Mouse (Mus musculus) forebrain, embryonic 11.5 days (tissue): ENCODE data around the gene Coa7. TPM values are rescaled to one million over a fixed set of nuclear protein-coding genes. Genes with fewer than 3 reads are reported as not detected.

Experiments
- ATAC-seq: fragments of 200-750 bp; cut with Nextera tagmentation; replicated peaks from 2 replicates; pipeline ENCODE4 v1.8.0; 2017; ENCODE audit warnings: moderate TSS enrichment; ENCODE audit not compliant: low FRiP score
- DNase-seq: peaks from one replicate; pipeline ENCODE4 v3.0.0-alpha.2; 2017; ENCODE audit warnings: low spot score
- H3K27ac ChIP-seq: fragments of 300-500 bp; sonication (generic); 2 replicates; pipeline ENCODE4 v1.5.1; 2014; ENCODE audit warnings: low read depth, low read length
- H3K27me3 ChIP-seq: fragments of 300-500 bp; sonication (generic); 2 replicates; pipeline ENCODE4 v1.6.1; 2014; ENCODE audit warnings: mild to moderate bottlenecking, low read length, mixed read lengths; ENCODE audit not compliant: control insufficient read depth, insufficient read depth
- H3K36me3 ChIP-seq: fragments of 300-500 bp; sonication (generic); 2 replicates; pipeline ENCODE4 v1.6.1; 2014; ENCODE audit warnings: mild to moderate bottlenecking, low read length, moderate library complexity, mixed read lengths; ENCODE audit not compliant: control insufficient read depth, insufficient read depth
- H3K4me1 ChIP-seq: fragments of 300-500 bp; sonication (generic); replicated peaks from 2 replicates; pipeline ENCODE4 v1.6.1; 2014; ENCODE audit warnings: low read length, mixed read lengths; ENCODE audit not compliant: control insufficient read depth, insufficient read depth
- H3K4me2 ChIP-seq: fragments of 300-500 bp; sonication (generic); 2 replicates; pipeline ENCODE4 v1.6.1; 2014; ENCODE audit warnings: low read depth, mild to moderate bottlenecking, low read length, moderate library complexity, mixed read lengths; ENCODE audit not compliant: severe bottlenecking
- H3K4me3 ChIP-seq: fragments of 300-500 bp; sonication (generic); 2 replicates; pipeline ENCODE4 v1.5.1; 2014; ENCODE audit warnings: low read depth, low read length
- H3K9ac ChIP-seq: fragments of 300-500 bp; sonication (generic); 2 replicates; pipeline ENCODE4 v1.6.1; 2014; ENCODE audit warnings: low read length
- H3K9me3 ChIP-seq: fragments of 300-500 bp; sonication (generic); 2 replicates; pipeline ENCODE4 v1.6.1; 2016; ENCODE audit warnings: low read length, mixed read lengths; ENCODE audit not compliant: control insufficient read depth
- WGBS: fragments of 180-500 bp; shearing (Covaris S2); extraction: QIAGEN DNeasy Blood & Tissue Kit; methylation state at CpG from one replicate; pipeline ENCODE4 v1.1.7; 2014; 5-methylcytosine and 5-hydroxymethylcytosine counted together
- polyA plus RNA-seq: library from polyadenylated mRNA; unstranded; fragments of >200 nt; fragmentation: Nextera tagmentation; extraction: Ambion mirVana; gene quantifications from 2 replicates; pipeline ENCODE4 v1.2.1, GENCODE M21; 2014

Coa7 gene
- polyA plus RNA-seq, 1 experiment from 2014 or later: 54.5 TPM

DNA sequence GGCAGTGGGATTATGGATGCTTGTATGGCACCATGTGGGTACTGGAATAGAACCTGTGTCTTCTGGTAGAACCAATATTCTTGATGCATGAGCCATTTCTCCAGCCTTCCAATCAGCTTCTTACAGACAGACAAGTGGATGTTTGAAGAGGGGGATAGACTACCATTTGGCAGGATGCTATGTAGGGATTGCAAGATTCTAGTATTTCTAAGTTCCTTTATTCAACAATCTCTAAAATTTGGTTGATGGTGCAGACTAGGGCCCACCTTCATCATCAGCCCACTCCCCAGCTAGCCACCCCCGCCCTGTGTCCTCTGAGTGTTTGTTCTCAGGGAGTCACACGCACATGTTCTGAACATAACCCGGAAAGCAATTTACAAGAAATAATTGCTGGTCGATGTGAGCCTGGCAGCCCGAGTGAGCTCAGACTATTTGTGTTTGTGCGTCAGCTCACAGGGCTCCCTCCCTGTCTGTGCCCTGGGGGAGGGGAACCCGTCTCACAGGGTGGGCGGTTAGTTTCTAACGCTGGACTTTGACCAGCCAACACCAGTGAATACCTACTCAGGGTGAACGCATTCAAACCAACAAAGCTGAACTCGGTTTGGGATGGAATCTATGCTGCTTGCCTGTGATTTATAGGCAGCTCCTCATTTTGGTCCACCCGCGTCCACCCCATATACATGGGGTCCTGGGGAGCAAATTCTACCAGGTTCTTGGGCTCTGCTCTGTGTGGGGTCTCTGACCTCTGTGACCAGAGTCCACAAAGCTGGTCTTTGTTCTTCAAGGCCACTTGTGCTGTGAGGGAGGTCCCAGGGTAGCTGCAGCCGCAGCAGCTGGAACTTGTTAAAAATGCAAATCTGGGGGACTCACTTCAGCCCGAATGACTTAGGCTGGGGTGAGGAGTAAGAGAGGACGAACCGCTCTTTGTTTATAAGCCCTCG lies 34.7 kb downstream of the Coa7 start:
- no peaks in the 10 kb centered on the region for H3K27me3 ChIP-seq
- H3K4me2 ChIP-seq: peak overlapping the region; percentile 15; the same call in 1 of the 2 replicates
- 2% methylated on average over 18 of the region's 18 CpGs for WGBS
- H3K9me3 ChIP-seq: no peaks in the 10 kb centered on the region
- no peak overlapping the region for H3K4me3 ChIP-seq
- ATAC-seq: peak; percentile 74
- H3K27ac ChIP-seq: peak overlapping the region; percentile 92
- no peaks in the 10 kb centered on the region for H3K36me3 ChIP-seq
- H3K9ac ChIP-seq: peak overlapping the region; percentile 35
- DNase-seq: peak; percentile 84
- H3K4me1 ChIP-seq: peaks cover 37% of the 10 kb centered on the region

- DNase-seq (peak; percentile 65), ATAC-seq (0 out of 2 replicates have a peak, but pooled peaks have one; percentile 18)
- Histone ChIP-seq H3K4me1 (peaks cover 32% of the 10 kb centered on the region), H3K27me3 (no peaks in the 10 kb centered on the region), H3K27ac (peak overlapping the region; percentile 92), H3K4me3 (no peak overlapping the region), H3K9me3 (no peaks in the 10 kb centered on the region), H3K36me3 (no peaks in the 10 kb centered on the region), H3K4me2 (peak overlapping the region; percentile 15; the same call in 1 of the 2 replicates), H3K9ac (peak overlapping the region; percentile 36; the same call in 1 of the 2 replicates)
- WGBS: 10% methylated on average over 7 of the region's 7 CpGs
These were observed 35.6 kb downstream of the Coa7 start for GRCm38 (mm10) chr4:108363355-108364110.

- Histone ChIP-seq H3K9ac (peak overlapping the region; percentile 36; the same call in 1 of the 2 replicates), H3K4me2 (no peak overlapping the region), H3K27ac (peak overlapping the region; percentile 92), H3K36me3 (no peaks in the 10 kb centered on the region), H3K27me3 (no peaks in the 10 kb centered on the region), H3K4me3 (no peak overlapping the region), H3K4me1 (peaks cover 26% of the 10 kb centered on the region), H3K9me3 (no peaks in the 10 kb centered on the region)
- no peak for ATAC-seq
- WGBS: 23% methylated on average over 5 of the region's 5 CpGs
- DNase-seq: no peak
These were observed 36.2 kb downstream of the Coa7 start for GRCm38 (mm10) chr4:108364111-108364476.

GRCm38 (mm10) chr4:108369254-108369653 lies 41.3 kb downstream of the Coa7 start:
- DNase-seq (no peak), ATAC-seq (no peak)
- Histone ChIP-seq H3K27ac (no peak overlapping the region), H3K27me3 (no peaks in the 10 kb centered on the region), H3K4me2 (no peak overlapping the region), H3K9ac (no peak overlapping the region), H3K9me3 (no peaks in the 10 kb centered on the region), H3K36me3 (no peaks in the 10 kb centered on the region), H3K4me3 (no peak overlapping the region), H3K4me1 (peaks cover under 1% of the 10 kb centered on the region)
- 42% methylated on average over 5 of the region's 5 CpGs for WGBS

- no peak for ATAC-seq
- Histone ChIP-seq H3K27ac (no peak overlapping the region), H3K9me3 (no peaks in the 10 kb centered on the region), H3K27me3 (no peaks in the 10 kb centered on the region), H3K4me1 (no peaks in the 10 kb centered on the region), H3K4me3 (no peak overlapping the region), H3K9ac (no peak overlapping the region), H3K4me2 (no peak overlapping the region), H3K36me3 (no peaks in the 10 kb centered on the region)
- WGBS: 65% methylated on average over 4 of the region's 4 CpGs
- DNase-seq: no peak
These were observed 42.5 kb downstream of the Coa7 start for GRCm38 (mm10) chr4:108370409-108370808.

DNA sequence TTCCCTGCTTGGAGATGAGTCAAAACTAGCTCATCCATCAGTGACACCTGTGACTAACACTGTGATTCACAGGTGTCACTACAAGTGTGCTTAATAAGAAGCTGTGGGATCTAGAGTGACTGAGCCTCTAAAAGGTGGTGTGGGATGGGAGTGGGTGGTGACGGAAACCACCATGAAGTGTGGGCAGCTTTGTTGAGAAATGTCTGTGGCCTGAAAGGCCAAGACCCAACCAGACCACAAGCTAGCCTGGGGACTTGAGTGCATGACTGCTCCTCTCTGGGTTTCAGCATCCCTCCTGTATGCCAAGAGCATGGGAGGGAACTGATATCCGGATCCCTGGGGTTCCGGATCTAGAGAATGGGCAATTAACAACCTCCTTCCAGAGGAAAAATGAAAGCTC lies 43.5 kb downstream of the Coa7 start:
- no peak for DNase-seq
- Histone ChIP-seq H3K9ac (no peak overlapping the region), H3K4me2 (no peak overlapping the region), H3K4me3 (no peak overlapping the region), H3K27ac (no peak overlapping the region), H3K36me3 (no peaks in the 10 kb centered on the region), H3K27me3 (no peaks in the 10 kb centered on the region), H3K9me3 (no peaks in the 10 kb centered on the region), H3K4me1 (no peaks in the 10 kb centered on the region)
- no peak for ATAC-seq
- 90% methylated on average over 3 of the region's 3 CpGs for WGBS

DNA sequence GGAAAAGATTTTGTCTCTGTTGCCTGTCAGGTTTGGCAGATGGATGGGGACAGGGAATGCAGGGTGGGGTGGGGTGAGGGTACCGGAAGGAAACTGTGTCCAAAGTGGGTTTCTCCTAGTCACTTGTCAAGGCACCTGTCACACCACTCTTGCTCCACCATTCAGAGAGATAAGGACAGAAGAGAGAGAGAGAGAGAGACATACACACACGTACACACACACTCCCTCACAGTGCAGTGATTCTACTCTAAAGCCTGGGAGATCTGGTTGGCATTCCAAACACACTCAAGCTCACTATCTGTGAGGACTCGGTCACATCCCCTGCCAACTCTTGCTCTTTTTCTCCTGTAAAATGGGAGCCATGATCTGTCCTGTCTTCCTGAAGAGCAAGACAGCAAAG lies 44.2 kb downstream of the Coa7 start:
- Histone ChIP-seq H3K9ac (no peak overlapping the region), H3K4me1 (no peaks in the 10 kb centered on the region), H3K9me3 (no peaks in the 10 kb centered on the region), H3K27me3 (no peaks in the 10 kb centered on the region), H3K27ac (no peak overlapping the region), H3K36me3 (no peaks in the 10 kb centered on the region), H3K4me3 (no peak overlapping the region), H3K4me2 (no peak overlapping the region)
- ATAC-seq: no peak
- no peak for DNase-seq
- WGBS: 89% methylated on average over 3 of the region's 3 CpGs

DNA sequence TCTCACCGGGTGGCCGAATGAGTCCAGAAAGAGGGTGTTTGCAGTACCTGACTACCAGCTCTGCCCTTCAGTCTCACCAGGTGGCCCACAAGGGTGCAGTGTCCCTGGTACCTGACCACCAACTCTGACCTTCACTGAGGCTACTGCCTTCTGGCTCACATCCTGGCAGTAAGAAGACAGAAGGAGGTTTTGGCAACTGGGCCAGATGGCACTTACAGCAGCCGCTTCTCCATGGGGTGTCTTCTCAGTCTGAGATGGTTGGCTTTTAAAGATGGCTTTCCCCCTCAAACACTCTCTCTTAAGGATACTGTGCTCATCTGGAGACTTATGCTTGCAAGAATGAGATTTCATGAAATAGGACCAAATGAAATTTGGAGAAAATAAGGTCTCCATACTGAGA lies 51.5 kb downstream of the Coa7 start:
- DNase-seq: no peak
- Histone ChIP-seq H3K4me2 (no peak overlapping the region), H3K4me3 (no peak overlapping the region), H3K27ac (no peak overlapping the region), H3K36me3 (no peaks in the 10 kb centered on the region), H3K4me1 (peaks cover 3% of the 10 kb centered on the region; the same call in 1 of the 2 replicates), H3K27me3 (peaks cover 17% of the 10 kb centered on the region), H3K9ac (no peak overlapping the region), H3K9me3 (no peaks in the 10 kb centered on the region)
- 86% methylated on average over 3 of the region's 3 CpGs for WGBS
- no peak for ATAC-seq
